16 mouse cellular contexts compared by ENCODE assay signal in the genomic region with DNA sequence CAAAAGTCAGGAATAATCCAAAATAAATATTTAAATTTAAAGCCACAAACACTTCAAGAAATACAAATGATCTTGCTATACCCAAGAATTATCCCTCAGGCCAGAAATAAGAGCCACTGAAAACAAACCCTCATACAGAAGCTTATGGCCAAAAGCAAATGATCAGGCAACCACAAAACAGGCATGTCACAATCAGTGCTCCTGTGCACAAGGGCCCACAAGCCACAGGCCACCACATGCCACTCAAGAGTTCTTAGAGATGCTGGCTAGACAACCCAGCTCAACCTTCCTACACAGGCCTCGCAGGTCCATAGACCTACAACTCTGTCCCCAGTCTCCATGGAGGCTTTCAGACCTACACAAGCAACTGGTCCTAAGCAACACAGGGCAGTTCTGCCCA.
A peak's percentile ranks its signal among the peaks of the same experiment; 100 is the strongest.
DNase-seq lines count a peak whose midpoint lies in the region; ATAC-seq and TF ChIP-seq lines count a peak whose summit lies in the region.
"Had no signal": no experiment of that assay in that cellular context is flagged by ENCODE, and none has a peak within 500 bp of the region (broad histone marks: within the 10 kb centered on the region; RNA-seq: fewer than 3 reads in every experiment).

No protein-coding gene starts in this region.

- no peak overlapping the region for H3ac ChIP-seq in myocyte (ENCODE audit: control insufficient read depth, insufficient read length)

- no peaks in the 10 kb centered on the region for H3K9me3 ChIP-seq in kidney, embryonic 16.5 days (ENCODE audit: low read length)
- no peaks in the 10 kb centered on the region for H3K9me3 ChIP-seq in embryonic facial prominence, embryonic 14.5 days (ENCODE audit: control insufficient read depth, low read length)
- H3K9me3 ChIP-seq: embryonic facial prominence, embryonic 15.5 days; hindbrain, embryonic 10.5 days; midbrain, embryonic 12.5 days had no signal

- no peak for TF ChIP-seq POLR2A in heart, adult 2 months (IDR thresholded peaks at IDR 0.05; ENCODE audit: insufficient read depth, low read depth, low read length)
- TF ChIP-seq POLR2A in myocyte (IDR thresholded peaks at IDR 0.05; ENCODE audit: insufficient read length, low read depth): no peak

- DNase-seq in heart, adult 2 months: no peak
- DNase-seq in heart, postnatal 4 days: no peak
- no peak for DNase-seq in kidney, adult 9 months
- DNase-seq in embryonic facial prominence, embryonic 14.5 days (ENCODE audit: low spot score): peak; percentile 63
- no peak for DNase-seq in left cerebral cortex, postnatal 14 days (ENCODE audit: low spot score in 2 of 2)
- no peak for DNase-seq in retina, embryonic 14.5 days (ENCODE audit: low spot score)
- DNase-seq: cerebellum, adult 9-11 months; kidney, postnatal 10 days; layer of hippocampus, postnatal 36 days; thymus, postnatal 25 days had no signal

- TF ChIP-seq EP300 in heart, adult 2 months (IDR thresholded peaks at IDR 0.05; ENCODE audit: insufficient read depth, low read depth, low read length): no peak

- H3K9ac ChIP-seq in heart, adult 2 months (ENCODE audit: low read depth, low read length): no peak overlapping the region
- no peak overlapping the region for H3K9ac ChIP-seq in kidney, embryonic 16.5 days (replicated peaks; ENCODE audit: low read length)
- H3K9ac ChIP-seq in embryonic facial prominence, embryonic 14.5 days (ENCODE audit: low read depth, low read length): no peak overlapping the region
- H3K9ac ChIP-seq: embryonic facial prominence, embryonic 15.5 days; midbrain, embryonic 12.5 days had no signal

- H3K27ac ChIP-seq in heart, adult 2 months: peak overlapping the region; percentile 70
- H3K27ac ChIP-seq in kidney, embryonic 16.5 days (ENCODE audit: low read length): peak overlapping the region; percentile 30; the same call in 1 of the 2 replicates
- H3K27ac ChIP-seq in embryonic facial prominence, embryonic 14.5 days (replicated peaks; ENCODE audit: low read depth, low read length): no peak overlapping the region
- H3K27ac ChIP-seq: midbrain, embryonic 12.5 days had no signal

- H3K4me2 ChIP-seq in kidney, embryonic 16.5 days (replicated peaks; ENCODE audit: low read depth, low read length): no peak overlapping the region
- no peak overlapping the region for H3K4me2 ChIP-seq in embryonic facial prominence, embryonic 14.5 days (ENCODE audit: low read depth, low read length)
- H3K4me2 ChIP-seq in myocyte (ENCODE audit: low read depth): peak overlapping the region; percentile 93
- H3K4me2 ChIP-seq: embryonic facial prominence, embryonic 15.5 days; liver, embryonic 11.5 days; midbrain, embryonic 12.5 days had no signal

- peaks cover 47% of the 10 kb centered on the region for H3K4me1 ChIP-seq in heart, adult 2 months (ENCODE audit: control insufficient read depth, insufficient read depth, low read length)
- H3K4me1 ChIP-seq in kidney, embryonic 16.5 days (ENCODE audit: insufficient read depth, low read length): peaks cover 26% of the 10 kb centered on the region
- H3K4me1 ChIP-seq in embryonic facial prominence, embryonic 14.5 days (ENCODE audit: control insufficient read depth, insufficient read depth, low read length): peaks cover 26% of the 10 kb centered on the region

- intact Hi-C loops in heart, adult 2 months (cut with DNase I): no loop called here
- intact Hi-C loops in left cerebral cortex, postnatal 14 days (cut with DNase I): no loop called here

- no peak overlapping the region for H3K4me3 ChIP-seq in heart, adult 2 months
- no peak overlapping the region for H3K4me3 ChIP-seq in kidney, embryonic 16.5 days (ENCODE audit: low read length)
- H3K4me3 ChIP-seq in embryonic facial prominence, embryonic 14.5 days (ENCODE audit: low read depth, low read length): no peak overlapping the region
- no peak overlapping the region for H3K4me3 ChIP-seq in myocyte
- H3K4me3 ChIP-seq: embryonic facial prominence, embryonic 15.5 days; hindbrain, embryonic 10.5 days; midbrain, embryonic 12.5 days had no signal

- H3K27me3 ChIP-seq in heart, adult 2 months (ENCODE audit: control insufficient read depth, insufficient read depth, low read length): no peaks in the 10 kb centered on the region
- no peaks in the 10 kb centered on the region for H3K27me3 ChIP-seq in kidney, embryonic 16.5 days (ENCODE audit: insufficient read depth, low read length)
- H3K27me3 ChIP-seq in embryonic facial prominence, embryonic 14.5 days (replicated peaks; ENCODE audit: control insufficient read depth, insufficient read depth, low read length): no peaks in the 10 kb centered on the region
- no peaks in the 10 kb centered on the region for H3K27me3 ChIP-seq in myocyte (ENCODE audit: control insufficient read depth, insufficient read depth, insufficient read length)
- H3K27me3 ChIP-seq: embryonic facial prominence, embryonic 15.5 days; midbrain, embryonic 12.5 days had no signal

- ATAC-seq in kidney, embryonic 16.5 days (ENCODE audit: low FRiP score, low TSS enrichment): no peak
- no peak; the same call in 1 of the 2 replicates for ATAC-seq in embryonic facial prominence, embryonic 14.5 days (ENCODE audit: low read depth)

- H3K36me3 ChIP-seq in heart, adult 2 months (ENCODE audit: control insufficient read depth, insufficient read depth, low read length): peaks cover 53% of the 10 kb centered on the region
- peaks cover 27% of the 10 kb centered on the region for H3K36me3 ChIP-seq in kidney, embryonic 16.5 days (ENCODE audit: insufficient read depth, low read length)
- H3K36me3 ChIP-seq in embryonic facial prominence, embryonic 14.5 days (ENCODE audit: control insufficient read depth, insufficient read depth, low read length): peaks cover 26% of the 10 kb centered on the region
- H3K36me3 ChIP-seq in myocyte (ENCODE audit: control insufficient read depth, insufficient read depth): peaks cover 14% of the 10 kb centered on the region
- H3K36me3 ChIP-seq: midbrain, embryonic 12.5 days had no signal

- TF ChIP-seq CTCF in heart, adult 2 months (IDR thresholded peaks at IDR 0.05): no peak

- 68% methylated on average over 1 of the region's 1 CpGs for WGBS in heart, adult 2 months
- WGBS in kidney, embryonic 16.5 days: 88% methylated on average over 1 of the region's 1 CpGs
- WGBS in embryonic facial prominence, embryonic 14.5 days: 91% methylated on average over 1 of the region's 1 CpGs

- H3K79me2 ChIP-seq in heart, adult 2 months (replicated peaks; ENCODE audit: control insufficient read depth, insufficient read depth, low read length): no peaks in the 10 kb centered on the region; the same call in 1 of the 2 replicates
- peaks cover 76% of the 10 kb centered on the region for H3K79me2 ChIP-seq in myocyte (ENCODE audit: control insufficient read depth, insufficient read depth)

TF ChIP-seq in myocyte, 11 proteins besides CTCF, POLR2A, EP300 and RAD21:
- TF ChIP-seq REST (IDR thresholded peaks at IDR 0.05; ENCODE audit: insufficient read depth, insufficient read length) (no peak), USF1 (IDR thresholded peaks at IDR 0.05; ENCODE audit: low read depth) (no peak), SRF (IDR thresholded peaks at IDR 0.05; ENCODE audit: control insufficient read depth, insufficient read length, low read depth) (no peak), TCF3 (IDR thresholded peaks at IDR 0.05; ENCODE audit: insufficient read length, low read depth) (no peak), MYOG (IDR thresholded peaks at IDR 0.05; ENCODE audit: control insufficient read depth in 1 of 3, insufficient read depth in 1 of 3, insufficient read length in 2 of 3, low read depth in 2 of 3) (peak in 1 of 3 experiments; percentile 19), TCF12 (IDR thresholded peaks at IDR 0.05; ENCODE audit: insufficient read depth, poor library complexity, severe bottlenecking) (no peak), CEBPB (IDR thresholded peaks at IDR 0.05; ENCODE audit: insufficient read depth, poor library complexity, severe bottlenecking) (peak; percentile 45; the same call in 1 of the 2 replicates), MYOD1 (IDR thresholded peaks at IDR 0.05; ENCODE audit: control insufficient read depth in 1 of 3, insufficient read length in 2 of 3, low read depth in 2 of 3) (peak in 2 of 3 experiments; percentile 6 to 21), POLR2AphosphoS2 (IDR thresholded peaks at IDR 0.05; ENCODE audit: insufficient read length, low read depth) (no peak), E2F4 (IDR thresholded peaks at IDR 0.05; ENCODE audit: insufficient read depth) (no peak), MAX (IDR thresholded peaks at IDR 0.05; ENCODE audit: low read depth) (no peak)
TF ChIP-seq in myocyte: peak in this region for 3.
